Mouse (Mus musculus) embryonic fibroblast, embryonic 13.5 days (primary cell): ENCODE measurements around the gene Cnot3. TPM values are rescaled to one million over a fixed set of nuclear protein-coding genes. Genes with fewer than 3 reads are reported as not detected.

ENCODE experiments used
- H3K27ac ChIP-seq: 2 replicates; pipeline ENCODE4 v1.5.1; 2012; ENCODE audit warnings: low read length, control low read depth, inconsistent platforms; ENCODE audit not compliant: insufficient read depth
- H3K4me1 ChIP-seq: 2 replicates; pipeline ENCODE4 v1.6.1; 2011; ENCODE audit warnings: low read length; ENCODE audit not compliant: control insufficient read depth, insufficient read depth
- H3K4me3 ChIP-seq: 2 replicates; pipeline ENCODE4 v1.5.1; 2011; ENCODE audit warnings: mild to moderate bottlenecking, control low read depth, low read length; ENCODE audit not compliant: insufficient read depth
- CTCF ChIP-seq: IDR thresholded peaks from 2 replicates; pipeline ENCODE4 v1.5.1; 2011; ENCODE audit warnings: mild to moderate bottlenecking, control low read depth, low read length, moderate library complexity, borderline replicate concordance; ENCODE audit not compliant: insufficient read depth
- POLR2A ChIP-seq: IDR thresholded peaks from 2 replicates; pipeline ENCODE4 v1.6.1; 2011; ENCODE audit warnings: low read depth, mild to moderate bottlenecking, control low read depth, low read length, moderate library complexity
- polyA plus RNA-seq: library from polyadenylated mRNA; stranded (reverse); fragments of >200 nt; gene quantifications from 2 replicates; pipeline ENCODE4 v1.2.4, GENCODE M21; 2011; ENCODE audit warnings: low read depth; ENCODE audit not compliant: missing spikeins, insufficient read length

The Cnot3 gene
- polyA plus RNA-seq, 1 experiment: 82.0 TPM

- no peaks in the 10 kb centered on the region for H3K4me1 ChIP-seq
- TF ChIP-seq CTCF (no peak), POLR2A (no peak)
- no peak overlapping the region for H3K27ac ChIP-seq
- H3K4me3 ChIP-seq: no peak overlapping the region; the same call in 1 of the 2 replicates
Measured at GRCm38 (mm10) chr7:3616389-3617241, 28.5 kb upstream of the Cnot3 start.

GRCm38 (mm10) chr7:3617242-3617995 is 27.6 kb upstream of the Cnot3 start, which contains the start of gene Ndufa3:
Ndufa3 (plus strand) TSS chr7:3617373.
- peak; percentile 78 for TF ChIP-seq POLR2A
- no peak for TF ChIP-seq CTCF
- Histone ChIP-seq H3K27ac (peak within 1 kb of the TSS; percentile 48), H3K4me1 (no peaks in the 10 kb centered on the region), H3K4me3 (peak within 1 kb of the TSS; percentile 78)

GRCm38 (mm10) chr7:3629030-3629429 is 16.0 kb upstream of the Cnot3 start:
- Histone ChIP-seq H3K27ac (no peak overlapping the region), H3K4me1 (peaks cover 8% of the 10 kb centered on the region; the same call in 1 of the 2 replicates), H3K4me3 (peak overlapping the region; percentile 64)
- TF ChIP-seq CTCF: no peak
- no peak for TF ChIP-seq POLR2A

- TF ChIP-seq CTCF (no peak), POLR2A (peak; percentile 65)
- H3K4me1 ChIP-seq: peaks cover 8% of the 10 kb centered on the region; the same call in 1 of the 2 replicates
- peak within 1 kb of the TSS; percentile 64 for H3K4me3 ChIP-seq
- peak within 1 kb of the TSS; percentile 38 for H3K27ac ChIP-seq
Measured at GRCm38 (mm10) chr7:3629543-3630477, 15.3 kb upstream of the Cnot3 start, which contains the start of the genes Tfpt and Prpf31. Tfpt (minus strand) TSS chr7:3629929. Prpf31 (plus strand) TSS chr7:3629985.

DNA sequence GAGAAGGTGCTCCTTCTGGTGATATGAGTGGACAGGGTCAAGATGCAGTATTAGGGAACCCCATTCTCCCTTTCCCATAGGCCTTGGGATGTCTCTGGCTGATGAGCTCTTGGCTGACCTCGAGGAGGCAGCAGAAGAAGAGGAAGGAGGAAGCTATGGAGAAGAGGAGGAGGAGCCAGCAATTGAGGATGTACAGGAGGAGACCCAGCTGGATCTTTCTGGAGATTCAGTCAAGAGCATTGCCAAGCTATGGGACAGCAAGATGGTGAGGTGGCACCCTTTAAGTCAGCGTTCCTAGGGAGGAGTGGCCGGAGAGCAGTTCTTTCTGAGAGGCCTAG is 14.6 kb upstream of the Cnot3 start:
- H3K4me3 ChIP-seq: peak overlapping the region; percentile 64
- TF ChIP-seq CTCF (no peak), POLR2A (no peak)
- no peak overlapping the region for H3K27ac ChIP-seq
- H3K4me1 ChIP-seq: peaks cover 8% of the 10 kb centered on the region; the same call in 1 of the 2 replicates

DNA sequence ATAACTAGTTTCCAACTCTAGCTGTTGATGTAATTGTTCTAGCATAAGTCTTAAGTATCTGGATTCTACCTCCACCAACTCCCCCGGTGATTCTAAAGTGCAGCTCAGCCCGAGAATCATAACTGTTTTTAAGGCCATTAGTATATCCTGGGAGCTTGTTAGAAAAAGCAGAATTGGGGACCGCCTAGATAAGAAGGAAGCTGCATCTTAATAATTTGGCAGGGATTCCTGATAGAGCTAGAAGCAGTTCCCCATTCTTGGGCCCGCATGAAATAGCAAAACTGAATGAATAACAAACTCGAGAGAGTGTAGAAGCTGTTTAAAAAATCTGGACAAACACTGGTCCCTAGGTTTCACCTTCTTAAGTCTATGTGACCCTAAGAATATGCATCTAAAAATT is 1.7 kb upstream of the Cnot3 start:
- H3K27ac ChIP-seq: no peak overlapping the region
- no peak for TF ChIP-seq CTCF
- TF ChIP-seq POLR2A: no peak
- H3K4me3 ChIP-seq: no peak overlapping the region
- H3K4me1 ChIP-seq: peaks cover 12% of the 10 kb centered on the region

GRCm38 (mm10) chr7:3643843-3644242 is 1.2 kb upstream of the Cnot3 start:
- Histone ChIP-seq H3K4me1 (peaks cover 14% of the 10 kb centered on the region), H3K27ac (no peak overlapping the region), H3K4me3 (peak overlapping the region; percentile 44)
- TF ChIP-seq CTCF (no peak), POLR2A (no peak)

- H3K4me1 ChIP-seq: peaks cover 14% of the 10 kb centered on the region
- no peak for TF ChIP-seq CTCF
- TF ChIP-seq POLR2A: no peak
- H3K27ac ChIP-seq: no peak overlapping the region
- peak overlapping the region; percentile 44 for H3K4me3 ChIP-seq
Measured at GRCm38 (mm10) chr7:3644348-3644671, 758 bp upstream of the Cnot3 start.

- peak overlapping the region; percentile 94 for H3K27ac ChIP-seq
- H3K4me3 ChIP-seq: peak overlapping the region; percentile 58
- peaks cover 14% of the 10 kb centered on the region for H3K4me1 ChIP-seq
- TF ChIP-seq POLR2A (no peak; the same call in 1 of the 2 replicates), CTCF (no peak)
Measured at GRCm38 (mm10) chr7:3645488-3646025, 489 bp downstream of the Cnot3 start.
